Mouse (Mus musculus): ENCODE measurements around the gene Gm30083.
A peak's percentile ranks its signal among the peaks of the same experiment; 100 is the strongest.

Gene Gm30083

GRCm38 (mm10) chr14:33959341-33959740, 55.6 kb downstream of the Gm30083 start:
- DNase-seq (ENCODE audit: low read depth, low spot score), result peak; percentile 66

GRCm38 (mm10) chr14:33958841-33959240, 56.1 kb downstream of the Gm30083 start:
- DNase-seq (ENCODE audit: low read depth, low spot score), result no peak

DNA sequence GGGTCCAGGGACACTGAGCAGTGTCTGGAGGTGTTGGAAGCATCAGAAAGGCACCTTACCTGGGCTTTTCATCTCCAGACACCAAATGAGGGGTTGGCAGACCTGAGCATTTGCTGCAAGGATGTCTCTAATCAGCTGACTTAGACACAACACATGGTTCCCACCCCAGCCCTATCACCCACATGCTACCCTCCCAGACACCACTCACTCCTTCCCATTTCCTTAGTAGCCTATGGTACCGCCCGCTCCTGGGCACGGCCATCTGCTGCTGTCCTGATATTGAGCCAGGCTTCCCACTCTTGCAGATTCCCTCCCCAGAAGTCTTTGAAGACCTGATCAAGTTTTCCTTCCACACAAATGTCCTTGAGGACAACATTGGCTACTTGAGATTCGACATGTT, 56.8 kb downstream of the Gm30083 start:
- no peak for DNase-seq (ENCODE audit: low read depth, low spot score)

GRCm38 (mm10) chr14:33956055-33956454, 58.9 kb downstream of the Gm30083 start:
- DNase-seq (ENCODE audit: low read depth, low spot score), result no peak

- DNase-seq (ENCODE audit: low read depth, low spot score), result peak; percentile 81
Measured at GRCm38 (mm10) chr14:33953761-33954160, 61.2 kb downstream of the Gm30083 start, which contains the start of gene Rbp3. TSS of gene Rbp3 (plus strand) at chr14:33954003.

DNA sequence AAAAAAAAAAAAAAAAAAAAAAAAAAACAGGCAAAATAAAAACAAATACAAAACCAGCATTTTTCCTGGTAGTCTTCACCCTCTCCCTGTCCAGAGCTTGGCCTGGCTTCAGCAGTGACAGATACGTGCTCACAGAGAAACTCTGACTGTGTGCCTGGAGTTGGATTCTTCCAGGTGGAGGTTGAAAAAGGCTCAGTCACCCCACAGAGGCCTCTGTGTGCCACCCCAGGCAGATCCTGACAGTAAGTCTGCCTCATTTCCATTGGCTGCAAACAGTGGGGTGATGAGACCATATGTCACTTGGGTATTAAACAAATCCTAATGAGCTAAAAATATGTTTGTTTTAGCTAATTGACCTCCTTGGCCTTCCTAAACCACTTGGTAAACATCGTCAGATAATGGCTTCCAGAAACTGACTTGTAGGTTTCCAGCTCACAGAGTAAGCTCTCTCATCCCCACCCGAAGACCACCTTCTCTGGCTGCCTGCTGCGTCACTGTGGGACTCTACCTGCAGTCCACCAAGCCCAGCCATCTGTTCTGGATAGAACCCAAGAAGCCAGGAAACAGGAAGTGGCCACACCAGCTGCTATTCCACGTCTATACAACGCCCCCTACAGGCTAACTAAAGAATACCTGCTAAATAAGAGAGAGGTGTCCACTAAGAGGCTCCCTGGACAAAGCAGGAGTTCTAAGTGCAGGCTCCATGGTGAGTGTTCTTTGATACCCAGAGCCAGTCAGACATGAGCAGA, 62.6 kb downstream of the Gm30083 start:
- peak; percentile 59 for DNase-seq (ENCODE audit: low read depth, low spot score)

DNA sequence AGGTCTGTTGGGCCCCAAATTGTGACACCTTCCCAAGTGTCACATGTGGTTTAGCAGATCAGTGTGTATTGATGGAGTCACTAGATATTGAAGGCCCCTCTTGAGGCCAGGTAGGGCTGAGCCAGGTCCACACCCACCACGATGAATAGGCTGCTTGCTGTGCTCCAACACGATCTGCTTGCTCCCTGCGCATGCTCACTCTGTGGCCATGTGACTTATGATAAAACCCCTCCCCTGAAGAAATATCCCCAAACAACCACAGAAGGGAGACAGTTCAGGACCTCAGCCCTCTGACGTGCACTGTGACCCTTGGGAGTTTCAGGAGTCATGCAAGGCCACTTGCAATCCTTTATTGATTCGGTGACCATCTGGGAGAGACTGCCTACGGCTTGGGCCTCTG, 68.9 kb downstream of the Gm30083 start:
- DNase-seq (ENCODE audit: low read depth, low spot score), result no peak

DNA sequence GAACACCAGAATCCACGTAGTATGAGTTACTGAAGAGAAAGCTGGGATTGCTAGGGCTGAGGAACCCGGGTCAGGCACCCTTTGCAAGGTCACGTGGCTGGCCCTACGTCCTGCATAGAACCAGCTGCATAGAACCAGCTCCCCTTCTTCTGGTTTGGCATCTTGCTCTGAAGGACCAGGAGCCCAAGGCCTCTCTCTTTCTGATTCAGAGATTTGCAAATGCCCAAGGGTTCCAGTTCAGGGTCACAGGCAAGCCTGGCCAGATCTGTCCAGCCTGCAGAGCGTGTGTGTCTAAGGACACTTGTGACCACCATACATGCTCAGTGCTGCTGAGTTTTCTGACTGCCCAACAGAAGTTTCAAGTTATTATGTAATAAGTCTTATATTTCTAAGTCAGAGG, 72.8 kb downstream of the Gm30083 start:
- DNase-seq (ENCODE audit: low read depth, low spot score), result no peak

DNA sequence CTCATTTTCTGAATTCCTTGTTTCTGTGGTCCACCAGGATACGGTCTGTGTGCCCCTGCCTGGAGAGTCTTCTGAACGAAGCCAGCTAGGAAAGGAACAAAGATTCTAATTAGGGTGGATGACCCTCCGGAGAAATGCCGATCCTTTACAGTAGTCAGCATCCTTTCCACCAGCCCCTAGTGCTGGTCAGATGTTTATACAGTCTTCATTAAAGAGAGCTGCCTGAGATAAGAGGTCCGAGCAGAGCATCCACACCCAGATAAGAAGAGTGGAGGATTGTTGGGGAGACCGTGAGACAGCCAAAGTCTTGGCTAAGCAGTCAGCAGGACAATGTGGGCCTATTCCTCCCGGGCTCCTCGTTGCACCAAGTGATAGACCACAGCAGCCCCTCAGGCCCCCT, 74.2 kb downstream of the Gm30083 start, which contains the start of gene Gdf2:
Gene Gdf2 (plus strand): TSS at position 301 of the 400 bp plus-strand sequence.
- no peak for DNase-seq (ENCODE audit: low read depth, low spot score)

- peak; percentile 68 for DNase-seq (ENCODE audit: low read depth, low spot score)
Measured at GRCm38 (mm10) chr14:33939117-33939516, 75.9 kb downstream of the Gm30083 start.

All from retina, postnatal 7 days (tissue).